29 mouse cellular contexts compared by ENCODE assay signal in the genomic region with DNA sequence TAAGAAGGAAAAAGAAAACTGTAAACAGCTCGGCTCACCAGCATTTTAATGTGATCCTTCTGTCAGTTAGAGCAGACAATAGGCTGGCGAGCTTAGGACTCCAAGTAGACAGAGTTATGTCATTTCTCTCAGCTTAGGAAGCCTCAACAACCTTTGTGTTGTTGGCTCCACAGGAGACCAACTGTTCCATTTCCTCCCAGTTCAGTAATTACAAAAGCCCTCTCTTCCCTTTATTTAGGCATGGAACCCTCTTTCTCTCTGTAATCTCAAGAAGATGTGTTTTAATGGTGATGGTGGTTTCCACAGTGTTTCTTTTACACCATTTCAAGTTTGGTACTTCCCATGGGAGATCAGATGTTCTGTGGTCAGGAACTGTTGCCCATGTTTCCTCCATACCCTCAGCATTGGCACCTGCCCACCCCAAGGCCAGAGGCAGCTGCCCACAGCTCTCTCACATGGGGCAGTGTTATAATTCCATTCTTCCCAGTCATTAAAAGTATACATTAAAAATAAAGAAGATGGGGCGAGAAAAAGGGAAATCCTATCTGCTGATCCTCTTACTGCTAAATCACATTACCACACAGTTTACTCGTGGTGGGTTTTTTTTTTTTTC. TPM values are rescaled to one million over a fixed set of nuclear protein-coding genes. Genes with fewer than 3 reads are reported as not detected.
A peak's percentile ranks its signal among the peaks of the same experiment; 100 is the strongest.
DNase-seq lines count a peak whose midpoint lies in the region; ATAC-seq and TF ChIP-seq lines count a peak whose summit lies in the region.
"Had no signal": no experiment of that assay in that cellular context is flagged by ENCODE, and none has a peak within 500 bp of the region (broad histone marks: within the 10 kb centered on the region; RNA-seq: fewer than 3 reads in every experiment).

No protein-coding gene starts in this region.

- no peaks in the 10 kb centered on the region for H3K79me2 ChIP-seq in myocyte (ENCODE audit: control insufficient read depth, insufficient read depth)

- H3K36me3 ChIP-seq in ES-E14 (ENCODE audit: control insufficient read depth, insufficient read depth, low read length, poor library complexity, severe bottlenecking) = peaks cover 2% of the 10 kb centered on the region; the same call in 1 of the 2 replicates
- no peaks in the 10 kb centered on the region for H3K36me3 ChIP-seq in myocyte (ENCODE audit: control insufficient read depth, insufficient read depth)
- no peaks in the 10 kb centered on the region for H3K36me3 ChIP-seq in heart, embryonic 11.5 days (ENCODE audit: control insufficient read depth, insufficient read depth, low read length)
- H3K36me3 ChIP-seq in neural tube, embryonic 15.5 days = no peaks in the 10 kb centered on the region
- H3K36me3 ChIP-seq: embryonic facial prominence, embryonic 13.5 days; embryonic facial prominence, embryonic 15.5 days; forebrain, embryonic 10.5 days; forebrain, embryonic 12.5 days; forebrain, embryonic 15.5 days had no signal

- H3K4me3 ChIP-seq in ES-E14 (ENCODE audit: insufficient read depth in 1 of 2, low read depth in 1 of 2, low read length in 2 of 2, poor library complexity in 1 of 2, severe bottlenecking in 1 of 2) (no peak overlapping the region), myocyte (no peak overlapping the region)
- no peak overlapping the region for H3K4me3 ChIP-seq in heart, embryonic 11.5 days (ENCODE audit: low read depth, low read length)
- no peak overlapping the region for H3K4me3 ChIP-seq in neural tube, embryonic 15.5 days (replicated peaks)
- H3K4me3 ChIP-seq: embryonic facial prominence, embryonic 13.5 days; embryonic facial prominence, embryonic 15.5 days; erythroblast, embryonic 14.5 days; forebrain, embryonic 10.5 days; forebrain, embryonic 12.5 days; forebrain, embryonic 15.5 days had no signal

- ATAC-seq in heart, embryonic 11.5 days (replicated peaks; ENCODE audit: insufficient number of reproducible peaks, low FRiP score, low TSS enrichment) = no peak
- ATAC-seq in neural tube, embryonic 15.5 days (ENCODE audit: low FRiP score) = no peak
- ATAC-seq: activated CD4-positive, CD25-positive, alpha-beta regulatory T cell, adult 4 months; forebrain, embryonic 15.5 days; Patski had no signal

- no peak overlapping the region for H3ac ChIP-seq in myocyte (ENCODE audit: control insufficient read depth, insufficient read length)

- peaks cover 3 to 22% of the 10 kb centered on the region in 2 experiments; a peak in 3 of 4 replicates for H3K4me1 ChIP-seq in ES-E14 (ENCODE audit: control insufficient read depth in 2 of 2, insufficient read depth in 2 of 2, low read length in 2 of 2, poor library complexity in 1 of 2)
- no peaks in the 10 kb centered on the region for H3K4me1 ChIP-seq in heart, embryonic 11.5 days (ENCODE audit: control insufficient read depth, insufficient read depth, low read length)
- no peaks in the 10 kb centered on the region for H3K4me1 ChIP-seq in neural tube, embryonic 15.5 days
- H3K4me1 ChIP-seq: embryonic facial prominence, embryonic 13.5 days; embryonic facial prominence, embryonic 15.5 days; forebrain, embryonic 10.5 days; forebrain, embryonic 12.5 days had no signal

- no peak for TF ChIP-seq POLR2A in myocyte (IDR thresholded peaks at IDR 0.05; ENCODE audit: insufficient read length, low read depth)

- peak; percentile 46 for DNase-seq in ES-CJ7 (ENCODE audit: low read depth, low spot score)
- no peak for DNase-seq in ES-E14 (ENCODE audit: low read depth, low spot score)
- DNase-seq in R1 (ENCODE audit: low read depth, low spot score) = peak; percentile 88
- no peak for DNase-seq in left cerebral cortex, adult 8-10 months (ENCODE audit: low spot score in 2 of 2)
- DNase-seq: adrenal gland, adult 8-10 months; adrenal gland, postnatal 14 days; adrenal gland, postnatal 36 days; cerebellum, adult 11-12 months; cerebellum, adult 2 months; cerebellum, adult 9-10 months; cerebellum, postnatal 10 days; cerebellum, postnatal 25 days had no signal

- in situ Hi-C loops in ES-E14 (cut with MboI; ENCODE audit: low sequenced_read_pairs in 2 of 2, unreplicated experiment in 2 of 2) = no loop called here

- H3K9me3 ChIP-seq in ES-E14 (ENCODE audit: control insufficient read depth, insufficient read depth, low read depth, low read length) = no peaks in the 10 kb centered on the region
- H3K9me3 ChIP-seq in heart, embryonic 11.5 days (replicated peaks; ENCODE audit: control insufficient read depth, low read length) = no peaks in the 10 kb centered on the region
- no peaks in the 10 kb centered on the region for H3K9me3 ChIP-seq in neural tube, embryonic 15.5 days (replicated peaks)
- H3K9me3 ChIP-seq: embryonic facial prominence, embryonic 13.5 days; embryonic facial prominence, embryonic 15.5 days; forebrain, embryonic 10.5 days; forebrain, embryonic 12.5 days; forebrain, embryonic 15.5 days had no signal

- 0 out of 2 replicates have a peak overlapping the region, but pooled peaks have one; percentile 30 for H3K27ac ChIP-seq in ES-E14 (ENCODE audit: insufficient read depth, low read depth, low read length, poor library complexity, severe bottlenecking)
- no peak overlapping the region for H3K27ac ChIP-seq in heart, embryonic 11.5 days (ENCODE audit: low read depth, low read length)
- no peak overlapping the region for H3K27ac ChIP-seq in neural tube, embryonic 15.5 days (replicated peaks)
- H3K27ac ChIP-seq: embryonic facial prominence, embryonic 13.5 days; embryonic facial prominence, embryonic 15.5 days; forebrain, embryonic 10.5 days; forebrain, embryonic 12.5 days; forebrain, embryonic 15.5 days had no signal

- peaks cover 19% of the 10 kb centered on the region for H3K27me3 ChIP-seq in myocyte (ENCODE audit: control insufficient read depth, insufficient read depth, insufficient read length)
- H3K27me3 ChIP-seq in heart, embryonic 11.5 days (ENCODE audit: control insufficient read depth, insufficient read depth, low read length) = no peaks in the 10 kb centered on the region
- no peaks in the 10 kb centered on the region for H3K27me3 ChIP-seq in neural tube, embryonic 15.5 days (replicated peaks)
- H3K27me3 ChIP-seq: embryonic facial prominence, embryonic 13.5 days; embryonic facial prominence, embryonic 15.5 days; forebrain, embryonic 12.5 days; forebrain, embryonic 15.5 days had no signal

- 67% methylated on average over 4 of the region's 4 CpGs for WGBS in heart, embryonic 11.5 days (ENCODE audit: insufficient replicate concordance)
- 72% methylated on average over 4 of the region's 4 CpGs for WGBS in neural tube, embryonic 15.5 days

- peak overlapping the region; percentile 7 for H3K4me2 ChIP-seq in myocyte (ENCODE audit: low read depth)
- no peak overlapping the region for H3K4me2 ChIP-seq in heart, embryonic 11.5 days
- no peak overlapping the region for H3K4me2 ChIP-seq in neural tube, embryonic 15.5 days
- H3K4me2 ChIP-seq: embryonic facial prominence, embryonic 13.5 days; embryonic facial prominence, embryonic 15.5 days; forebrain, embryonic 12.5 days; forebrain, embryonic 15.5 days had no signal

- no peak overlapping the region for H3K9ac ChIP-seq in ES-E14 (ENCODE audit: insufficient read depth, low read depth, low read length, poor library complexity, severe bottlenecking)
- H3K9ac ChIP-seq in heart, embryonic 11.5 days (ENCODE audit: low read depth, low read length) = no peak overlapping the region
- H3K9ac ChIP-seq in neural tube, embryonic 15.5 days (replicated peaks) = no peak overlapping the region
- H3K9ac ChIP-seq: embryonic facial prominence, embryonic 13.5 days; embryonic facial prominence, embryonic 15.5 days; forebrain, embryonic 12.5 days; forebrain, embryonic 15.5 days had no signal

TF ChIP-seq in ES-E14, 5 proteins besides CTCF, POLR2A, EP300 and RAD21 (continues in another document):
- no peak for TF ChIP-seq ZC3H11A (IDR thresholded peaks at IDR 0.05; ENCODE audit: borderline replicate concordance, low read depth, low read length)
- TF ChIP-seq HCFC1 (IDR thresholded peaks at IDR 0.05; ENCODE audit: borderline replicate concordance, insufficient read depth, low read length) = no peak
- no peak for TF ChIP-seq CHD2 (IDR thresholded peaks at IDR 0.05; ENCODE audit: low read depth, low read length)

TF ChIP-seq in myocyte, 11 proteins besides CTCF, POLR2A, EP300 and RAD21 (continues in another document):
- TF ChIP-seq TCF3 (IDR thresholded peaks at IDR 0.05; ENCODE audit: insufficient read length, low read depth) (peak; percentile 51), SRF (IDR thresholded peaks at IDR 0.05; ENCODE audit: control insufficient read depth, insufficient read length, low read depth) (no peak), POLR2AphosphoS2 (IDR thresholded peaks at IDR 0.05; ENCODE audit: insufficient read length, low read depth) (no peak)

RNA-seq across cellular contexts. Expression of a gene that starts 36.2 kb away (rescaled TPM):
- total RNA-seq in ES-E14 (2012; rRNA removed) = 4.2 and 6.4 TPM in 2 replicates
- polyA plus RNA-seq in myocyte (2012; fragmentation: generic; extraction: Trizol) = 0.01 TPM
- total RNA-seq in left cerebral cortex, adult 8-10 months (2022) = under 1 TPM in 1 of 4 experiments, not detected in 3; 0.27 TPM
- 0.18 TPM in 1 of 2 replicates, not detected in the other for polyA plus RNA-seq in heart, embryonic 11.5 days (2014; fragmentation: Nextera tagmentation; extraction: Ambion mirVana)
- 0.08 TPM in 1 of 2 replicates, not detected in the other for polyA plus RNA-seq in neural tube, embryonic 15.5 days (2015; fragmentation: Nextera tagmentation; extraction: Ambion mirVana)
- total RNA-seq: adrenal gland, adult 18-20 months; adrenal gland, adult 8-10 months; adrenal gland, postnatal 14 days; adrenal gland, postnatal 36 days; MEL had no signal
- polyA plus RNA-seq: C2C12; embryonic facial prominence, embryonic 11.5 days; embryonic facial prominence, embryonic 13.5 days; embryonic facial prominence, embryonic 15.5 days; erythroblast, embryonic 14.5 days; forebrain, embryonic 12.5 days; forebrain, embryonic 15.5 days; Patski had no signal

RNA-seq across cellular contexts. Expression of a gene that starts 41.9 kb away (rescaled TPM):
- 22.1 and 31.6 TPM in 2 replicates for total RNA-seq in ES-E14 (2012; rRNA removed)
- 5.7 TPM for polyA plus RNA-seq in myocyte (2012; fragmentation: generic; extraction: Trizol)
- total RNA-seq in left cerebral cortex, adult 8-10 months (2022) = 10 to 100 TPM; 13.4 to 16.5 (median 15.6) TPM
- polyA plus RNA-seq in heart, embryonic 11.5 days (2014; fragmentation: Nextera tagmentation; extraction: Ambion mirVana) = 22.0 and 23.6 TPM in 2 replicates
- polyA plus RNA-seq in neural tube, embryonic 15.5 days (2015; fragmentation: Nextera tagmentation; extraction: Ambion mirVana) = 10.3 and 15.3 TPM in 2 replicates

RNA-seq across cellular contexts. Expression of a gene that starts 47.7 kb away (rescaled TPM):
- total RNA-seq in ES-E14 (2012; rRNA removed) = 0.98 and 1.5 TPM in 2 replicates
- 0.48 TPM for polyA plus RNA-seq in myocyte (2012; fragmentation: generic; extraction: Trizol)
- total RNA-seq in left cerebral cortex, adult 8-10 months (2022) = not detected
- polyA plus RNA-seq in heart, embryonic 11.5 days (2014; fragmentation: Nextera tagmentation; extraction: Ambion mirVana) = 0.89 and 0.92 TPM in 2 replicates
- polyA plus RNA-seq in neural tube, embryonic 15.5 days (2015; fragmentation: Nextera tagmentation; extraction: Ambion mirVana) = 1.0 and 1.4 TPM in 2 replicates
- total RNA-seq: adrenal gland, adult 18-20 months; adrenal gland, postnatal 36 days had no signal
- polyA plus RNA-seq: cortical plate, adult 2 months; embryonic facial prominence, embryonic 11.5 days; erythroblast, embryonic 14.5 days; forebrain, embryonic 12.5 days; frontal cortex, adult 2 months; Patski had no signal

RNA-seq across cellular contexts. Expression of a gene that starts 50.1 kb away (rescaled TPM):
- 1.1 and 2.9 TPM in 2 replicates for total RNA-seq in ES-E14 (2012; rRNA removed)
- 3.2 TPM for polyA plus RNA-seq in myocyte (2012; fragmentation: generic; extraction: Trizol)
- total RNA-seq in left cerebral cortex, adult 8-10 months (2022) = under 1 TPM; 0.41 to 0.91 (median 0.70) TPM
- polyA plus RNA-seq in heart, embryonic 11.5 days (2014; fragmentation: Nextera tagmentation; extraction: Ambion mirVana) = 2.3 and 2.8 TPM in 2 replicates
- polyA plus RNA-seq in neural tube, embryonic 15.5 days (2015; fragmentation: Nextera tagmentation; extraction: Ambion mirVana) = 2.3 TPM in 2 replicates
- polyA plus RNA-seq: activated CD4-positive, CD25-positive, alpha-beta regulatory T cell, adult 4 months; embryonic facial prominence, embryonic 13.5 days had no signal

RNA-seq across cellular contexts. Expression of a gene that starts 54.2 kb away (rescaled TPM):
- total RNA-seq in ES-E14 (2012; rRNA removed) = 52.4 and 137 TPM in 2 replicates
- polyA plus RNA-seq in myocyte (2012; fragmentation: generic; extraction: Trizol) = 121 TPM
- 1 to 10 TPM; 1.5 to 3.0 (median 1.7) TPM for total RNA-seq in left cerebral cortex, adult 8-10 months (2022)
- 17.5 and 26.0 TPM in 2 replicates for polyA plus RNA-seq in heart, embryonic 11.5 days (2014; fragmentation: Nextera tagmentation; extraction: Ambion mirVana)
- polyA plus RNA-seq in neural tube, embryonic 15.5 days (2015; fragmentation: Nextera tagmentation; extraction: Ambion mirVana) = 18.6 and 25.4 TPM in 2 replicates
- polyA plus RNA-seq: erythroblast, embryonic 14.5 days had no signal

Comparison
In these comparisons a context has a peak if more than half of its experiments do, and no peak if none do; other contexts are left out.
1. DNase-seq: peak in ES-CJ7 (single experiment) and R1 (single experiment); none in ES-E14 (single experiment) and left cerebral cortex, adult 8-10 months (0 of 2).